Mouse (Mus musculus) midbrain, embryonic 14.5 days (tissue): ENCODE measurements around the gene Ttpal. TPM values are rescaled to one million over a fixed set of nuclear protein-coding genes. Genes with fewer than 3 reads are reported as not detected.

Experiments
- ATAC-seq: fragments of 200-750 bp; cut with Nextera tagmentation; 2 replicates; pipeline ENCODE4 v1.8.0; 2017; ENCODE audit warnings: moderate number of reproducible peaks, moderate library complexity; ENCODE audit not compliant: low FRiP score, low TSS enrichment
- DNase-seq: peaks from one replicate; pipeline ENCODE4 v3.0.0-alpha.2; 2015
- H3K27ac ChIP-seq: fragments of 300-500 bp; sonication (generic); replicated peaks from 2 replicates; pipeline ENCODE4 v1.5.1; 2014; ENCODE audit warnings: mild to moderate bottlenecking, low read depth, low read length, moderate library complexity
- H3K27me3 ChIP-seq: fragments of 300-500 bp; sonication (generic); 2 replicates; pipeline ENCODE4 v1.6.1; 2014; ENCODE audit warnings: low read length, control low read depth, mixed read lengths; ENCODE audit not compliant: control insufficient read depth, insufficient read depth
- H3K36me3 ChIP-seq: fragments of 300-500 bp; sonication (generic); 2 replicates; pipeline ENCODE4 v1.6.1; 2014; ENCODE audit warnings: low read length, control low read depth; ENCODE audit not compliant: control insufficient read depth, insufficient read depth
- H3K4me1 ChIP-seq: fragments of 300-500 bp; sonication (generic); 2 replicates; pipeline ENCODE4 v1.6.1; 2014; ENCODE audit warnings: mild to moderate bottlenecking, antibody characterized with exemption, low read length, control low read depth; ENCODE audit not compliant: control insufficient read depth, insufficient read depth
- H3K4me2 ChIP-seq: fragments of 300-500 bp; sonication (generic); 2 replicates; pipeline ENCODE4 v1.6.1; 2014; ENCODE audit warnings: mild to moderate bottlenecking, low read length, moderate library complexity
- H3K4me3 ChIP-seq: fragments of 300-500 bp; sonication (generic); replicated peaks from 2 replicates; pipeline ENCODE4 v1.5.1; 2014; ENCODE audit warnings: low read depth, low read length
- H3K9ac ChIP-seq: fragments of 300-500 bp; sonication (generic); replicated peaks from 2 replicates; pipeline ENCODE4 v1.6.1; 2014; ENCODE audit warnings: mild to moderate bottlenecking, low read length, moderate library complexity
- H3K9me3 ChIP-seq: fragments of 300-500 bp; sonication (generic); 2 replicates; pipeline ENCODE4 v1.6.1; 2016; ENCODE audit warnings: low read length, control low read depth, mixed read lengths; ENCODE audit not compliant: control insufficient read depth
- WGBS: fragments of 180-500 bp; shearing (Covaris S2); extraction: QIAGEN DNeasy Blood & Tissue Kit; methylation state at CpG from one replicate; pipeline ENCODE4 v1.1.7; 2014; 5-methylcytosine and 5-hydroxymethylcytosine counted together
- polyA plus RNA-seq: library from polyadenylated mRNA; unstranded; fragments of >200 nt; fragmentation: Nextera tagmentation; extraction: Ambion mirVana; gene quantifications from 2 replicates; pipeline ENCODE4 v1.2.1, GENCODE M21; 2014

The Ttpal gene
- polyA plus RNA-seq, 1 experiment from 2014 or later = 60.6 TPM

DNA sequence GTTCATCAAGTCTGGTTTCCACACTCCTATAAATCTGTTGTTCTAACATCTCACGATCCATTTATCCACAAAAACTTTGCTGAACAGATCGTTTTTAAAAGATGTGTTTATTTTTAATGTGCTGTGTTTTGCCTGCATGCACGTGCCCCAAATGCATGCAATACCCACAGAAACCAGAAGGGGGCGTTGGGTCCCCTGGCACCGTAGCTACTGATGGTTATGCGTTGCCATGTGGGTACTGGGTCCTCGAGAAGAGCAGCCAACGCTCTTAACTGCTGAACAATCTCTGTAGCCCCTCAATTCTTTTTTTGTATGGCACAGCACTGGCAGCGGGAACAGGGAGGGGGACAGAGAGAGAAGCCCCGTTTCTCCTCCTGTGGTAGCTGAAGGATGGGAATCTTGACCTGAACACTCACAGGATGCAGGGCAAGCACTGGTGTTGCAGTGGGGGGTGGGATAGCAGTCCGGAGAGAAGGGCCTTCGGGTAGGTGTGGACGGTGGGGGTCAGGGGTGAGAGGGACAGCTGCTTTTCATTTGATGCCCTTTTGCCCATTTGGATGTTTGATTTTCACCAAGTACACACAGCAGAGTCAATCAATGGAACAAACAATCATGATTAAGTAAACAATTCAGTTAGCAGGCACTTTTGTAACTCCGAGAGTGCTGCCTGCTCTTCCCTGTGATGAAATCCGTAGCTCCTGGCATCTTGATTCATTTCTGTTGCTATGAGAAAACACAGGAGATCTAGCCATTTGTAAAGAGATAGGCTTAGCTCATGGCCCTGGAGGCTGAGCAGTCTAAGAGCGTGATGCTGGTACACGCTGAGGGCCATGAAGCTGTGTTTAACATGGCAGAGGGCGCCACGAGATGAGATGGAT is 15.5 kb upstream of the Ttpal start:
- H3K27ac ChIP-seq = no peak overlapping the region
- H3K9ac ChIP-seq = no peak overlapping the region
- no peaks in the 10 kb centered on the region for H3K4me1 ChIP-seq
- H3K4me2 ChIP-seq = no peak overlapping the region
- no peaks in the 10 kb centered on the region for H3K36me3 ChIP-seq
- no peak for ATAC-seq
- H3K9me3 ChIP-seq = no peaks in the 10 kb centered on the region
- no peak overlapping the region for H3K4me3 ChIP-seq
- 47% methylated on average over 19 of the region's 19 CpGs for WGBS
- peak; percentile 66 for DNase-seq
- H3K27me3 ChIP-seq = no peaks in the 10 kb centered on the region

DNA sequence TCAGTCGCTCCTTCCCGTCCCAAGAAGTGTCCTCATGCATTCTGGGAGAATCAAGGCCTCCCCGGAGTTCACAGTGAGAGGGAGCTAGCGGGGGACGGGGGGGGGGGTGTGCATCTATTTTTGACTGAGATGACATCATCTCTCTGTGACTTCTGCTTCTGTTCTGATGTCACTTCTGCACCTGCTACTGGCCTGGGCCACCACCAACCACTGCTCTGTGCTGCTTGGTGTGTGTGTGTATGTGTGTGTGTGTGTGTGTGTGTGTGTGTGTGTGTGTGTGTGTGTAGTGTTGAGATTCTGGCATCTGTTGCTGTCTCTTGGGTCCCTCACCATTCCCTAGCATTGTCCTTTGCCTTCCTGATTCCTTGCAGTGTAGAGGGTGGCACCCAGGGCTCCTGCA is 14.6 kb upstream of the Ttpal start:
- no peaks in the 10 kb centered on the region for H3K27me3 ChIP-seq
- no peak overlapping the region for H3K27ac ChIP-seq
- H3K4me2 ChIP-seq = no peak overlapping the region
- H3K36me3 ChIP-seq = no peaks in the 10 kb centered on the region
- H3K9ac ChIP-seq = no peak overlapping the region
- H3K4me3 ChIP-seq = no peak overlapping the region
- WGBS = 67% methylated on average over 5 of the region's 5 CpGs
- DNase-seq (no peak), ATAC-seq (no peak)
- H3K4me1 ChIP-seq = no peaks in the 10 kb centered on the region
- H3K9me3 ChIP-seq = no peaks in the 10 kb centered on the region

DNA sequence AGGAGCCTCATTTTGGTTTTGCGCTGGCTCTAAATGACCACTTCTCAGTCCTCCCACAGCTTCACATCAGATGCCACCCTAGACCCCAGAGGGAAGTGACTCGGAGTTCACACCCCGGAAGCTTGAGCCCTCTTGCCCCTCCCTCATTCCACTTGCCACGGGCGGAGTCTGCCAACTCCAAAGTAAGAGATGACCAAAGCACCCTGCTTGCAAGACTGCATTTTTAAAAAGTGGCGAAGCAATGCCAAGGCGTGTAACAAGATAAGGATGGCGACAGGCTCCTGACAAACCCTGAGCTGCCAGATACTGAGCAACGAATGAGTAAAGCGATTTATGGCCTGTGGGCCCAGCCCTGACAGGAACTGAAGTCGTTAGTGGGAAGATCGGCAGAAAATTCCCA is 11.9 kb upstream of the Ttpal start:
- Histone ChIP-seq H3K9ac (no peak overlapping the region), H3K4me3 (no peak overlapping the region), H3K4me1 (no peaks in the 10 kb centered on the region), H3K4me2 (no peak overlapping the region), H3K27ac (no peak overlapping the region), H3K9me3 (no peaks in the 10 kb centered on the region), H3K36me3 (no peaks in the 10 kb centered on the region), H3K27me3 (no peaks in the 10 kb centered on the region)
- 76% methylated on average over 12 of the region's 12 CpGs for WGBS
- ATAC-seq (no peak), DNase-seq (no peak)

DNA sequence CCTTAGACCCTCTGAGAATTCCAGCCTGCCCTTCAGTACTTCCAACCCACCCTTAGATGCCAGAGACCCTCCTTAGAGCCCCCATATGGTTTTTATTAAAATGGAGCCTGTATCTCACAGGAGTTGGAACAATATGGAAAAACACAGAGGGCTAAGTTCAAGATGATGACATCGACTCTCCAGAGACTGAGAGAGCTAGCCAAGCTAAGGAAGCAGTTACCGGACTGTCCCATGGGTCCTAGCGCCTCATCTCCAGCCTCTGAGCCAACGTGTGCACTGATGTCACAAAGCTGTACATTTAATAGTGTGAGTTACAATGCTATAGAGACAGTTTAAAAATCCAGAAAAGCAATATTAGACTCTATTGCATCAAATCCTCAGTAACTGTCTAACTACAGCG is 11.1 kb upstream of the Ttpal start:
- H3K4me2 ChIP-seq = no peak overlapping the region
- H3K9ac ChIP-seq = no peak overlapping the region
- no peak for ATAC-seq
- H3K4me1 ChIP-seq = no peaks in the 10 kb centered on the region
- 88% methylated on average over 5 of the region's 5 CpGs for WGBS
- H3K36me3 ChIP-seq = no peaks in the 10 kb centered on the region
- H3K27ac ChIP-seq = no peak overlapping the region
- no peaks in the 10 kb centered on the region for H3K27me3 ChIP-seq
- no peak overlapping the region for H3K4me3 ChIP-seq
- no peak for DNase-seq
- H3K9me3 ChIP-seq = no peaks in the 10 kb centered on the region

DNA sequence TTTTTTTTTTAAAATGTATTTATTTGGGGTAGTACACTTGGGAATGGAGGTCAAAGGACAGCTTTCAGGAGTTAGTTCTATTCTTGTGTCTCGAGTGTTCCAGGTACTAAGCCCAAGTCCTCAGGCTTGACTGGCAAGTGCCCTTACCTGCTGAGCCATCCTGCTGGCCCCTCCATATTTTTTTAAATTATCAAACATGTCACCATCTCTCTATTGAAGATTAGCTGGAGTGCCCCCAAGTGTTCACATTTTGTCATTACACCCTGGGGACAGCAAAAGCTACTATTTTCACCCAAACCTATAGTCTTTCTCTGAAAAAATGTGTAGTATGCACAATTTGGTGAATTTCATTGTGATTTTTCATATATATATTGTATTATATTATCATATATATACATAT is 10.0 kb upstream of the Ttpal start:
- no peak overlapping the region for H3K9ac ChIP-seq
- no peaks in the 10 kb centered on the region for H3K36me3 ChIP-seq
- H3K4me1 ChIP-seq = no peaks in the 10 kb centered on the region
- DNase-seq (peak; percentile 47), ATAC-seq (no peak)
- H3K27me3 ChIP-seq = no peaks in the 10 kb centered on the region
- H3K4me2 ChIP-seq = no peak overlapping the region
- no peak overlapping the region for H3K4me3 ChIP-seq
- no peak overlapping the region for H3K27ac ChIP-seq
- no peaks in the 10 kb centered on the region for H3K9me3 ChIP-seq
- WGBS = 81% methylated on average over 1 of the region's 1 CpGs

DNA sequence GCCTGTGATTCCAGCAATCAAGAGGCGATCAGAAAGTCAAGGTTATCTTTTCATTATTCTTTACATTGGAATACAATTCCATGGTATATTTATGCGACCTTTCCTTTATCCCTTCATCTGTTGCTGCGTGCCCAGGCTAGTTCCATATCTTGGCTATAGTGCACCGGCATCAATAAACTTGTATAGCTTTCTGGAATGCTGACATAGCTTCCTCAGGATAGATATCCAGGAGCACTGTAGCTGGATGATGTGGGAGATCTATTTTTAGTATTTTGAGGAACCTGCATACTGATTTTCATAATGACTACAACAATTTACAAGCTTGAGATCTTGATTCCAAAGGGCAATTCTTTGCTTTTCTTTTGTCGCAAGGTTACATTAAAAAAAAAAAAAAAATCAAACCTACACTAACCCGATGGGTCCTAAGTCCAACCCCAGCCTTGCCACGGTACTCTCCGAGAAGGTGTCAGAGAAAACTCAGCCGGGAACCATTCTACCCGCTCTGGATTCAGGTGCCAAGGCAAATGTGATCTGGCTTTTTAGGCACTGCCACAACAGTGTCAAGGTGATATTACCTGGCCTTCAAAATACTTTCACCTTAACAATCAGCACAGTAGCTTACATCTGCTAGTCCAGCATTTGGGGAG is 8.4 kb upstream of the Ttpal start:
- H3K9me3 ChIP-seq = no peaks in the 10 kb centered on the region
- H3K36me3 ChIP-seq = no peaks in the 10 kb centered on the region
- DNase-seq (no peak), ATAC-seq (no peak)
- H3K4me2 ChIP-seq = no peak overlapping the region
- WGBS = 88% methylated on average over 10 of the region's 10 CpGs
- no peak overlapping the region for H3K9ac ChIP-seq
- H3K4me1 ChIP-seq = no peaks in the 10 kb centered on the region
- H3K27me3 ChIP-seq = no peaks in the 10 kb centered on the region
- H3K27ac ChIP-seq = no peak overlapping the region
- no peak overlapping the region for H3K4me3 ChIP-seq

DNA sequence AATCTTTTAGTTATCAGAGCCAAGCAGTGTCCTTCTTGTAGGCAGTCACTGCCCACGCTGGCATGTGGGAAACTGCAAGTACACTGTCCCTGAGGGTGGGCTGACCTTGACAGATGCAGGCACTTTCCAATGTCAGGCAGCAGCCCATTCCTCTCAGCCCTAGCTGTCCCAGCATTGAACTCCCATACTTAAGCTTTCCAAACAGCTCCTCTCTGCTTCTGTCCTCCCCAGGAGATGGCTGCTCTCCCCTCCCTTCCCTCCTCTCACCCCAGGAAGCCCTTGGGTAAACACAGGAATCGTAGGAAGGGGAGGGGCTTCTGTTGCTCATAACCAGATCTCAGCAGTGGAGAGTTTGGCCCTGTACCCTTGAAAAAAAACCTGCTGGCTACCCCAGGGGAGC is 7.0 kb upstream of the Ttpal start:
- 34% methylated on average over 2 of the region's 2 CpGs for WGBS
- DNase-seq (no peak), ATAC-seq (no peak)

DNA sequence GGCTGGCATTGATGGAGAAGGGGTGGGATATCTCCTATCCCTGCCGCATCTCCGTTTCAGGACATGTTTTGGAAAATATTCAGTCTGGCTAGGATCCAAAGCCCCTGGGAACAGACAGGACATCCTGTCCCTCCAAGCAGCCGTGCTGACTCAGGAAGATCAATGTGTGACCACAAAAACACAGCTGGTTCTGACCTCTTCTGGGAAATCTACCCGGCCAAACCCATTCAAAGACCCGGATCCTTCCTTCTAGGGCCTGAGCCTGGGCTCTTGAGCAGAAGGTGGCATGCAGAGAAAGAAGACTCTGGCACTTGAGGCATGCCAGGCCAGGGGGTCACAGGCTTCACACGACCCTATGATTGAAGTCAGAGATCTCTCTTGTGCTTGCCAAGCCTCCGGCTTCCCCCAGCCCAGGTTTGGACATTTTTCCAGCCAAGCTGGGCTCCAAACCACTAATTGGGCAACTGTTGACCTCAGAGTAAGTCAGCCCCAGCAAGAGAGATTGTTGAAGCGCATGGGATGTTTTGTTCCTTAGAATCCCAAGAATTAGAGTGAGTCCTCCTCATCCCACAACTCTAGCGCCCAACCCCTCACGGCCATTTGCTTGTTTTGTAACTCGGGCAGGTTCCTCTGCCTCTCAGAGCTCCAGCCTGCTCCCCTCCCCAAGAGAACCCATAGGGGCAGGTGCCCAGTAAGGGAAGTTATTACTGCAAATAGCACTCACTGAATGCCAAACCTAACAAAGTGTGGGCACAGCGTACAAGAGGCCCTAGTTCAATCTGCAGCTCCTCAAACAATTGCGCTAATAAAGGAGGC is 5.8 kb upstream of the Ttpal start:
- Histone ChIP-seq H3K27me3 (no peaks in the 10 kb centered on the region), H3K27ac (no peak overlapping the region; the same call in 1 of the 2 replicates), H3K4me3 (no peak overlapping the region), H3K36me3 (no peaks in the 10 kb centered on the region), H3K4me2 (no peak overlapping the region), H3K9ac (no peak overlapping the region), H3K4me1 (no peaks in the 10 kb centered on the region), H3K9me3 (no peaks in the 10 kb centered on the region)
- WGBS = 84% methylated on average over 13 of the region's 13 CpGs
- DNase-seq (no peak), ATAC-seq (no peak)

More for the DNA sequence above, 7.0 kb upstream of the Ttpal start:
- H3K4me3 ChIP-seq = no peak overlapping the region
- H3K36me3 ChIP-seq = no peaks in the 10 kb centered on the region
- H3K27ac ChIP-seq = no peak overlapping the region
- no peaks in the 10 kb centered on the region for H3K4me1 ChIP-seq
- H3K9ac ChIP-seq = no peak overlapping the region
- H3K27me3 ChIP-seq = no peaks in the 10 kb centered on the region
- H3K4me2 ChIP-seq = no peak overlapping the region
- no peaks in the 10 kb centered on the region for H3K9me3 ChIP-seq
